Mouse (Mus musculus) gastrocnemius, postnatal 14 days (tissue): Measurements from ENCODE around the gene Fbxo21. TPM values are rescaled to one million over a fixed set of nuclear protein-coding genes. Genes with fewer than 3 reads are reported as not detected.
A peak's percentile ranks its signal among the peaks of the same experiment; 100 is the strongest.

Experiments used
- DNase-seq: peaks from one replicate; pipeline ENCODE4 v3.0.0; 2021; ENCODE audit warnings: mixed read lengths
- intact Hi-C: fragments of 180-260 bp; cut with DNase I; formaldehyde crosslinking; loops from one replicate; pipeline ENCODE4 v1.15.1; 2025; ENCODE audit warnings: low total_unique reads
- long read RNA-seq, 2 experiments: library from polyadenylated mRNA; stranded (forward); transcript quantifications; one replicate each; pipeline ENCODE4 v2.0.0; 2021
- total RNA-seq, 2 experiments: library from RNA; stranded (reverse); gene quantifications; 2 replicates each; pipeline ENCODE4 v1.2.3; 2021

Fbxo21 gene
- total RNA-seq, result 10 to 100 TPM in 1 of 2 experiments, 1 to 10 TPM in 1; 9.5 to 13.4 TPM
- long read RNA-seq, experiment 1, transcript Fbxo21-201 (12 exons, 3,883 nt), result major isoform, 16 of 30 reads
- long read RNA-seq, experiment 1, transcript Fbxo21-206 (12 exons, 3,959 nt), result minor isoform, 5 of 30 reads
- long read RNA-seq, experiment 1, partial matches to known transcripts, result 5 of 30 reads
- long read RNA-seq, experiment 1, other reads (novel, unspliced or antisense), result 4 of 30 reads
- long read RNA-seq, experiment 2, transcript Fbxo21-206 (12 exons, 3,959 nt), result minor isoform, 5 of 29 reads
- long read RNA-seq, experiment 2, transcript Fbxo21-201 (12 exons, 3,883 nt), result major isoform, 18 of 29 reads
- long read RNA-seq, experiment 2, partial matches to known transcripts, result 2 of 29 reads
- long read RNA-seq, experiment 2, other reads (novel, unspliced or antisense), result 4 of 29 reads

DNA sequence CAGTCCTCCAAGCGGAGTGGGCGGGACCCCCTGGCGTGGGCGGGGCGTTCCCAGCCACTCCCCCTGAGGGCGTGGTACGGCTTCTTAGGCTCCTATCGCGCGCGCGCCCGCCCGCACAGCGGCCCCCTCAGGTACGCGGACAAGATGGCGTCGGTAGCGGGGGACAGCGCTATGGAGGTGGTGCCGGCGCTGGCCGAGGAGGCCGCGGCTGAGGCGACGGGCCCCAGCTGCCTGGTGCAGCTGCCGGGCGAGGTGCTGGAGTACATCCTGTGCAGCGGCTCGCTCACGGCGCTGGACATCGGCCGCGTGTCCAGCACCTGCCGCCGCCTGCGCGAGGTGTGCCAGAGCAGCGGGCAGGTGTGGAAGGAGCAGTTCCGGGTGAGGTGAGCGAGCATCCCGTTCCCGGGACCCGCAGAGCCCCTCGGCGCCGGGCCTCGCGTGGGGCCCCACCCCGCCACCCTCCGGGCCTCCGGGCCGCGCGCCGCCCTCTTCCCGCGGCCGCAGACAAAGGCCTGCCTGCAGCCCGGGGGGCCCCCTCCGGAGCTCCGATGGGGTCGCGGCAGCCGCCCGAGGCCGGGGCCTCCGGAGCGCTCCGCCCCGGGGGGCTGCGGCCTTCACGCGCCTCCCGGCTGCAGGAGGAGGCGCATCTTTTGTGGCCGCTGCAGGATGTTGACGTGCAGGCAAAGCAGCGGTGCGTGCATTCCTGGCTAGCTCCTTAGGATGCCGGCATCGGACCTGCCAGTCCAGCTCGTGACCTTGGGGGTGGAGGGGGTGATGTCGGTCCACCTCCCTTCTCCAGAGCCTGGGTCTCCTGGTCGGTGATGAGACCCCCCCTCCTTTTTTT is at the start of gene Fbxo21:
Gene Fbxo21 (plus strand): TSS at position 74 of the 844 bp plus-strand sequence.
- intact Hi-C loops, result no loop called here

DNA sequence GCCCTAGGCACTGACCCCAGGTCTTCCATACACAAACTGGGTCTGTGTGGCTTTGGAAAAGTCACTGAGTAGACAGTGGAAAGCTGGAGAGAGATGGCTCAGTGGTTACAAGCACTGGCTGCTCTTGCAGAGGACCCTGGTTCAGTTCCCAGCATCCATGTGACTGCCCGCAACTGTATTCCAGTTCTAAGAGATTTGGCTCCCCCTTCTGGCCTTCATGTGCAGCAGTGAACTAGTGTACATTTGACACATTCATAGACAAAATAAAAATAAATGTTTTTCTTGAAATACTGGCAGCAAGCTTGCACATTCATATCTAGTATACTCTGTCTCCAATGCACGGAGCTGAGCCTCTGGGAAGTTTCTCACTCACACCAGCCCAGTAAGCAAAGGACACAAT is 48.0 kb upstream of the Fbxo21 start:
- DNase-seq, result no peak
- intact Hi-C loops, result no loop called here

More for the DNA sequence above, at the start of gene Fbxo21:
- peak; percentile 96 for DNase-seq

DNA sequence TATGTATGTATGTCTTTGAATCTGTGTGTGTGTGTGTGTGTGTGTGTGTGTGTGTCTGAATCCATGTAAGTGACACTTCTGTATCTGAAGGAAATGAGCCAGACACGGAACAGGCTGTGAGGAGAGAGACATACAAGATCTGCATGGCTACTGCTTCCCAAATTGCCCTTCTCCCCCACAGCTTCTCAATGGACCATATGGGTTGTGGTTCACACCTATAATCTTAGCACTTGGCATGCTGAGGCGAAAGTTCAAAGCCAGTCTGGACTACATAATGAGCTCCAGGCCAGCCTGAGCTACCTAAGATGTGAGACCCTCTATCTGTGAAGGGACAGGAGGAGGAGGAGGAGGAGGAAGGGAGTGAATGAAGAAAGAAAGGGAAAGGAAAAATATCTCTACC is 44.3 kb upstream of the Fbxo21 start:
- DNase-seq, result no peak
- intact Hi-C loops, result loop anchor here (5.0 kb wide), 1 partner anchor 315 kb away; no protein-coding TSS in a partner anchor

DNA sequence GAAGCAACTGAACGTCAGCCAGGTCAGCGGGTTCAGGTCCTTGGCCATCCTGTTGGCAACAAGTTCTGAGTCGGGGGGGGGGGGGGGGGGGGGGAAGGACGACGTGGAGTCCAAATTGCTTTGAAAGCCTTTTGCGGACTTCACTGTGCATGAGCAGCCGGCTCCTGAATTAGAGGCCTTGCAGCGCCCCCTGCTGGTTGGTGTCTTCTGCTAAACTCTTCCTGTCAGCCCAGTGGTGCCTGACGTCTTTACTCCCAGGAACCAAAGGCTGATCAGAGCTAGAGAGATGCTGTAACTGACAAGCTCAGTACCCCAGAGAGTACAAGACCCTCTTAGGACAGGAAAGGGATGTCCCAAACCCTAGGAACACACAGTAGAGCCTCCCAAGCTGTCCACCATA is 43.7 kb upstream of the Fbxo21 start:
- peak; percentile 86 for DNase-seq
- intact Hi-C loops, result loop anchor here (5.0 kb wide), 1 partner anchor 316 kb away; no protein-coding TSS in a partner anchor

DNA sequence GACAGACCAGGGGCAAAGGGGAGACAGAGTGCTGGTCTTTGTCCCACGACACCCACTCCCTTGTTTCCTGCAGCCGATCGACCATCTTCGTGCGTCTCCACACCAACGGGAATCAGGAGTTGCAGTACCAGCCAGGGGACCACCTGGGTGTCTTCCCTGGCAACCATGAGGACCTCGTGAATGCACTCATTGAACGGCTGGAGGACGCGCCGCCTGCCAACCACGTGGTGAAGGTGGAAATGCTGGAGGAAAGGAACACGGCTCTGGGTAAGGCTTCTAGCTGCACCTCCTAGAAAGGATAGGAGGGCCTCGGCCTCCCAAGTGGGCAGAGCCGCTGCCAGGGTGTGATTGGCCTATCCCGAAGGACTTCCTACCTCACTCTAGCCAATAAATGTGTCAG is 40.2 kb upstream of the Fbxo21 start:
- DNase-seq, result no peak
- intact Hi-C loops, result loop anchor here (5.0 kb wide), 2 partner anchors 104 to 424 kb away; no protein-coding TSS in a partner anchor

DNA sequence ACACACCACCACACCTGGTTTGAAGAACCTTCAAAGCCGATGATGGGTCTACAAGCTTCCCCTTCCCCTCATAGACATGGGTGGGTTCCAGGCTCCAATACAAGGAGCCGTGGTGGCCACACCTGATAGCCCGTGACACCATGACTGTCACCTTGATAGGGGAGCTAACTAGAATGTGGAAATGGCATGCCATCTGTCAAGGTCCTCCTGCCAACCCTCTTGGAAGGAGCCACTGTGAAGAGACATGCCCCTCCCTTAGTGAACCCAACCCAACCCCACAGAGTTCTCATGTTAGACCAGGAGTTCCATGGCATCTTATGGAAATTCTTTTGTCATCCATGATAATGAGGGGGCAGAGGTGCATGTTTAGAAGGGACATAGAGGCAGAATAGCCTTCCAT is 39.3 kb upstream of the Fbxo21 start:
- intact Hi-C loops, result loop anchor here (5.0 kb wide), 2 partner anchors 105 to 425 kb away; no protein-coding TSS in a partner anchor

DNA sequence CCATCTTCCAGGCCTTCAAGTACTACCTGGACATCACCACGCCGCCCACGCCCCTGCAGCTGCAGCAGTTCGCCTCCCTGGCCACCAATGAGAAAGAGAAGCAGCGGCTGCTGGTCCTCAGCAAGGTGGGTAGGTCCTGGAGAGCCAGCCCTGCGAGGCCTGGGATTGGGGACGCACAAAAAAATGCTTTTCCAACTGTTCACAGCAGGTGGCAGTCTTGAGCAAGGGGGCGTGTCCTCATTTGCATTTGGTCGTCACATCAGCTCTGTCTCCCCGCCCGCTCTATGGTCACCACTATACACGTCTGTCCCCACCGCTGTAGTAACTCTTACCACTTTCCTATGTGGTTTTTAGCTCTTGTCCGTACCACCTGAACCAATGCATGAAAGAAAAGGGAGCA is 38.3 kb upstream of the Fbxo21 start:
- intact Hi-C loops, result loop anchor here (5.0 kb wide), 2 partner anchors 106 to 426 kb away; no protein-coding TSS in a partner anchor
- peak; percentile 51 for DNase-seq

More for the DNA sequence above, 39.3 kb upstream of the Fbxo21 start:
- DNase-seq, result no peak

DNA sequence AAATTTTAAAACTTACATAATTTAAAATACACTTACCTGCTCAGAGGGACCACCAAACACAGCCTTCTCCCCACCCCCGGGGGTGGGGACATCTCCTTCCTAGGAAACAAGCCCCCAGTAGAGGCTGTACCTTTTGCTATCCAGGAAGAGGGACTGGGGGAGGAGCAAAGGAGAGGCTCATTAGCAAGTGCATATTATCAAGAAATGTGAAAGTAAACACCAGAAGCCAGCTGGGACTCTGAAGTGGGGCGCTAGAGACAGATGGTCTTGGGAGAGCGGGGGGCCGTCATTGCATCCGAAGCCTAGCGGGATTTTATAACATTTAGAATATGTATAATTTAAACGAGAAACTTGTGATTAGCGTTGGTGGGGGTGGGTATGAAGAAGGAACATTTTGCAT is 37.1 kb upstream of the Fbxo21 start:
- intact Hi-C loops, result loop anchor here (5.0 kb wide), 2 partner anchors 107 to 427 kb away; no protein-coding TSS in a partner anchor
- DNase-seq, result no peak

DNA sequence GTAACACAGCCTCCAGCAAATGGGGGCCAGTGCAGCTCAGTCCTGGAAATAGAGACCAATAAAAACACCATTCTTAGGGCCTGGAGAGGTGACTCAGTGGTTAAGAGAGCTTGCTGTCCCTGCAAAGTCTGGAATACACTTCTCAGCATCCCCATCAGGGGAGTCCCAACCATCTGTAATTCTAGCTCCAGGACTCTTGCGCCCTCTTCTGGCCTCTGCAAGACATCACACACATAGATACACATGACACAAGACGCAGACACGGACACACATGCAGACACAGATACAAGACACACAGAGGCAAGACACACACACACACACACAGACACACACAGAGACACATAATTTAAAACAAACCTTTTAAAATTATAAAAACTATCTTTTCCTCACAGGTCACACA is 35.0 kb upstream of the Fbxo21 start:
- DNase-seq, result no peak
- intact Hi-C loops, result no loop called here

DNA sequence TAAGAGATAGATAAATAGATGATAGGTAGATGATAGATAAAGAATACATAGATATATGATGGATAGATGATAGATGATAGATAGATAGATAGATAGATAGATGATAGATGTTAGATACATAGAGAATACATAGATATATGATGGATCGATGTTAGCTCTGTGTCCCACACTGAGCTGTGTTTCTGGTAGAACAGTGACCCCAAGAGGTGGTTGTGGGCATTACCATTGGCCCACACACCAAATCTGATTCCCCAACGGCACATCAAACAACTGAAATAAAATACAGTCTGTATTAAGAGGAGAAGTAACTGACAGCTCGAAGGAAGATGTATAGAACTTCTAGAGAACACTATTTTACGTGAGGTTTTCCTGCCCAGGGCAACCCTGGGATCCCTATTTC is 29.9 kb upstream of the Fbxo21 start:
- intact Hi-C loops, result loop anchor here (5.0 kb wide), 2 partner anchors 334 to 429 kb away; no protein-coding TSS in a partner anchor
- DNase-seq, result no peak

DNA sequence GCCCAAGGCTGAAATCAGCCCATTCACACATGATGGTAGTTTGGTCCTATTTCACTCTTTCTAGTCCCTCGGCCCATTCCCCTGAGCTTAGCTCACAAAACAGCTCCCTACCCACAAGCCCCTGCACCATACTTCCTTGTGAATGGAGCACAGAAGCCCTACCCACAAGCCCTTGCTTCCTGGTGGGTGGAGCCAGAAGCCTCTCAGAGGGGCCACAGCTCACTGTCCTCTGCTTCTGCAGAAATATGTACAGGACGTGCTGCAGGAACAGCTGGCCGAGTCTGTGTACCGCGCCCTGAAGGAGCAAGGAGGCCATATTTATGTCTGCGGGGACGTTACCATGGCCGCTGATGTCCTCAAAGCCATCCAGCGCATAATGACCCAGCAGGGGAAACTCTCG is 27.1 kb upstream of the Fbxo21 start:
- intact Hi-C loops, result loop anchor here (5.0 kb wide), 2 partner anchors 337 to 432 kb away; no protein-coding TSS in a partner anchor
- no peak for DNase-seq

DNA sequence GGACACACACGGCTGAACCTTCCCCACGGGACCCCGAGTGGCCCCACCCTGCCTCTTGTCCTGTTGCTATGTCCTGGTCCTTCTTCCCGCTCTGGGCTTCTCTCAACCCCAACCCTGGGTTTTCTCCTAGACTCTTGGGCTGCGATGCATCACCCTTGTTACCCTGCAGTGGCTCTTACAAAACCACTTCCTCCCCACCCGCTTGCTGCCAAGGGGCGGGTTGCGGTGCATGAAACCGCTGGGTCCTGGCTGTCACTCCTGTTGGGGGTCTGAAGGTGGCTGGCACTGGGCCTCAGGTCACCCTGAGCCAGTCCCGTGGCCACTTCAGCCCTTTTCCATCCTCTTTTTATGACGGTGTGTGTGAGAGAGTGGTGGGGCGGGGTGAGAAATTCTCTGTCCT is 22.6 kb upstream of the Fbxo21 start:
- DNase-seq, result no peak
- intact Hi-C loops, result no loop called here

DNA sequence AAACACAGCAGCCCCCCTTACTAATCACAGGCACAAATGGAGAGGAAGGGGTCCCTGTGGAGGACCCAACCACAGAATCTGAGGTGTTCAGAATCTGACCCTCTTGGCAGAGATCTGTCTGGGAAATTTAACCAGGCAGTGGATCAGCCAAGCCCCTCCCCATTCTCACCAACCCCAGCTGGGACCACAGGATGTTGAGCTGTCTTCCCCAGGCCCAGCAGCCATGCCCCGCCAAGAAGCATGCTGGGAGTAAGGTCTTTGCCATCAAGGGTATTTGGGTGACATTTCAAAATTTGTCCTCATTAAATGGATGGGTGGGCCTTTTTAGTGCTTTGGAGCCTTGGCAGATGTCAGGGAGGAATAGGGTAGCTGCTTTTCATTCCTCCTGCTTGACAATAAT is 22.1 kb upstream of the Fbxo21 start:
- intact Hi-C loops, result no loop called here
- DNase-seq, result no peak

DNA sequence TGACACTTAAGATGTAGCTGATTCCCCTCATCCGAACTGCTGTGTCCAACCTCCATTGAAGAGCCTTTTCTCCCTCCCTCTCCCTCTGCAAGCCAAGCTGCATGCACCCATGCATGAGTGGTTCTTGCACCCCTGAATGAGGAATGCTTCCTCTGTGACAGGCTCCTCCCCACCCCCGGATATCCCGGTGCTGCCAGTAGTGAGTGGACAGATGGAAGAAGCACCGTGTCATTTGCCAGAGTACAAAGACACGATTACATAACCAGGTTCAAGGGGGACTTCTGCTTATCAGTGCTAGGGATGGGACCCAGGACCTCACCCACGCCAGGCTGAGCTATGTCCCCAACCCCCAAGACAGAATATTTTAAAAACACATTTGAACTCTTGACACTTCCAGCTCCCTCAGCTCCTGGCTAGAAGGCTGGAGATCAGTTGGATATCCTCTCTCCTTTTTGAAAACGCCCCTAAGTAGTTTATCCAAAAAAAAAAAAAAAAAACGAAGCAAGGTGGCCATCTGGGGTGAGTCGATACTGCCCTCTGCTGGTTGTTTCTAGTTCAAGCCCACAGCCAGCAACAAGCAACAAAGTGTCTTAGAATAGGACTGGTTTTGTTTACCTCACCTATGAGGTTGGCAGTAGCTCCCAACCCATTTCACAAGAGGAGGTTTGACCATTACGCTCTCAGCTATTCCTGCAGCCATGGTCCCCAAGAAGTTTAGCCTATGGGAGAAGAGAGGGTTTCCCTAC is 20.7 kb upstream of the Fbxo21 start:
- intact Hi-C loops, result no loop called here
- no peak for DNase-seq

DNA sequence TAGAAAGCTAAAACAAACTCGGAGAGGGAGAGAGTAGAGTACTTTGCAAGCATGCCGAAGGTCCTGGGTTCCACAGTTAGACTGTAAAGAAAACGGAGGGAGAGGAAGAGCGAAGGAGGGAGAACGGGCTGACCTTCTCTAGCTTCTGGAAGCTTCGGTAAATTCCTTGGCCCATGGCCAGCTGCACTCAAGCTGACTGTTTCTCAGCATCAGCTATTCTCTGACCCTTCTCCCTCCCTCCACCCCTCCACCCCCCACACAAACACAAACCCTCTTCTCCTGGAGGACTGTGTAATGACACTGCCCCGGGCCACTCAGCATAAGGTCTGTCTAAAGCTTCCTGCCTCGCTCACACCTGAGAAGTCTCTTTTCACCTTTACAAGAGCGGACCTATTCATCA is 11.8 kb upstream of the Fbxo21 start:
- no peak for DNase-seq
- intact Hi-C loops, result no loop called here

DNA sequence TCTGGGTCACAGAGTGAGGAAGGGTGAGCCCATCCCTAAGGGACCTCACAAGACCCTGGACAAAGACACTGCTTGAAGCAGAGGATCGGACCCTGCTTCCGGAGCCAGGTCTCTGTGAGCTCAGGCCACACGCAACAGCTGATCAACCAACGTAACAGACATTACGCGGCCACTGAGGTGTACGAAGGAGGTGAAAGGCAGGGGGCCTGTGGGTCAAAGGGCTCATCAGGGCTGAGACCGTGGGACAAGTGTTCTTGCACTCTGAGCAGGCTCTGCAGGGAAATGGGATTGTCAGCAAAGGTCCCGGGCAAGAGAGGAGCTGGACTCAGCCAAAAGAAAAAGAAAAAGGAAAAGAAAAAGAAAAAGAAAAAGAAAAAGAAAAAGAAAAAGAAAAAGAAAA is 9.6 kb upstream of the Fbxo21 start:
- no peak for DNase-seq
- intact Hi-C loops, result no loop called here

DNA sequence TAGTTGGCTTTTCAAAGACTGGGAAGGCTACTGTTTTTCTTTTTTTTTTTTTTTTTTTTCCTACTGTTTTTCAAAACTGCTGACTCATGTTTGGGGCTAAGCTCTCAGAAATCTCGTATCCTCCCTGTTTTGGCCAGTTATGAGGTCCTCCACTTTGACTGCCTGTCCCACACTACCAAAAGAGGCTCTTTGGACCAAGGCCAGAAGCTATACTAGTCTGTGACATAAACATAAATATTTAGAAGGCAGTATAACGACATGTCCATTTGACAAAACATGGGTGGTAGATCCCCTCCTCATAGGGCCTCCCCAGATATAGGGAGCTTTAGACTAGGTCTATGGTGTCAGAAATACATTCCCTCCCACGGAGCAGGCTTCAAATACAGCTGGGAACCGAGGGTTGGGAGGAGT is 8.9 kb upstream of the Fbxo21 start:
- intact Hi-C loops, result no loop called here
- DNase-seq, result no peak

DNA sequence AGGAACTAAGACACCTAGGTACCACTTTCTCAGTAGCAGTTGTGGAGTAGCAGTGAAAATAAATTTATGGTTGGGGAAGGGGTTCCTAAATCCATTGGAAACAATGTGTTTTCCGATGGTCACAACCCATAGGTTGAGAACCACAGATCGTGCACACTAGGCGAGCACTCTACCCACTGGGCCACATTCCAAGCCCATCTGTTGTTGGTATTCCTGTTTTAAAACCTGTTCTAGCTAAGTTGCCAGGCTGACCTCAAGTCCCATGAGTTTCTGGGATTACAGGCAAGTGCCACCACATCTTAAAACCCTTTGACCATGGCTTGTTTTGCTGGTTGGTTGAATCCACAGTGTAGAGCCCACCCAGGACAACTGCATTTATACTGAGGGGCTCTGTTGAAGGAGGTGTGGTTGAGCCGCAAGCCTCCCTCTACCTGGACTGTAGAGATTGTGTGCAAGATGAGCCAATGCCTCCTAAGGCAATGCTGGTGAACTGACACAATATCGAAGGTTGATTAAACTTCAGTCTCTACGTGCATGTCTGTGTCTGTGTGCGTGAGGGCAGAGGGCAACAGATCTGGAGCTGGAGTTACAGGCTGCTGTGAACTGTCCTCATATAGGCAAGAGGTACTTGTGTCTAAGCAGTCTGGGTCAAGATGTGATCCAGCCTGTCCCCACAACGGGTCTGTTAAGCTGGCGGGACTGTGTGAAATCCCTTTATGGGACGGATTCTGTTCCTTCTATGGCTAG is 6.7 kb upstream of the Fbxo21 start:
- no peak for DNase-seq
- intact Hi-C loops, result no loop called here

DNA sequence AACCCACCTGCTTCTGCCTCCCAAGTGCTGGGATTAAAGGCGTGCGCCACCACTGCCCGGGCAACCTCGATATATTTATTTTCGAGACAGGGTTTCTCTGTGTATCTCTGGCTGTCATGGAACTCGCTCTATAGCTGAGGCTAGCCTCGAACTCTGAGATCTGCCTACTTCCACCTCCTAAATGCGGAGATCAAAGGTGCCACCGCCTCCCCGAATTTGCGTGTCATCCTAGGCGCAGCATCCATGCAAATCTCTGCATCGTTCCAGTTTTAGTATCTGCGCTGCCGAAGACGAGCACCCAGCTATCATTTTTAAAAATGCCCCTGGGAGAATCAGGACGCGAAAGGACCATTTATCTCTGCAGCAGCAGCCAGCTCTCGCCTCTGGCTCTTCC is 270 bp upstream of the Fbxo21 start:
- intact Hi-C loops, result no loop called here
- DNase-seq, result no peak
